Mouse (Mus musculus): ENCODE measurements around the gene Rhbdl1. TPM values are rescaled to one million over a fixed set of nuclear protein-coding genes. Genes with fewer than 3 reads are reported as not detected.
"Not testable (repeated sequence)": the region's sequence is repeated elsewhere in the genome, so short reads cannot be mapped to it uniquely, and the experiment has no call there.

Gene Rhbdl1
- polyA plus RNA-seq, 1 experiment from 2014 or later, result 2.7 TPM

- H3K9me3 ChIP-seq (ENCODE audit: control insufficient read depth, low read depth, low read length), result no peaks in the 10 kb centered on the region
- H3K36me3 ChIP-seq (ENCODE audit: control insufficient read depth, insufficient read depth, low read length), result peaks cover 13% of the 10 kb centered on the region
- peak overlapping the region; percentile 70 for H3K4me3 ChIP-seq (ENCODE audit: low read depth, low read length)
- 1% methylated on average over 59 of the region's 59 CpGs for WGBS
- peaks cover 9% of the 10 kb centered on the region; the same call in 1 of the 2 replicates for H3K4me1 ChIP-seq (ENCODE audit: control insufficient read depth, insufficient read depth, low read length)
- no peaks in the 10 kb centered on the region for H3K27me3 ChIP-seq (ENCODE audit: control insufficient read depth, insufficient read depth, low read length)
- peak overlapping the region; percentile 91 for H3K4me2 ChIP-seq (replicated peaks; ENCODE audit: low read depth, low read length)
- peak overlapping the region; percentile 94 for H3K27ac ChIP-seq (ENCODE audit: low read length)
- H3K9ac ChIP-seq (replicated peaks; ENCODE audit: low read depth, low read length), result peak overlapping the region; percentile 37
- peak; percentile 94 for ATAC-seq (ENCODE audit: insufficient number of reproducible peaks, insufficient read depth, low FRiP score, low read depth)
These were observed 38.4 kb upstream of the Rhbdl1 start for GRCm38 (mm10) chr17:25875171-25876136.

GRCm38 (mm10) chr17:25874721-25875170, 37.7 kb upstream of the Rhbdl1 start, which contains the start of gene Mettl26:
Gene Mettl26 (plus strand): TSS chr17:25875074.
- Histone ChIP-seq H3K4me1 (ENCODE audit: control insufficient read depth, insufficient read depth, low read length) (peaks cover 9% of the 10 kb centered on the region; the same call in 1 of the 2 replicates), H3K9me3 (ENCODE audit: control insufficient read depth, low read depth, low read length) (no peaks in the 10 kb centered on the region), H3K36me3 (ENCODE audit: control insufficient read depth, insufficient read depth, low read length) (peaks cover 13% of the 10 kb centered on the region), H3K9ac (replicated peaks; ENCODE audit: low read depth, low read length) (peak within 1 kb of the TSS; percentile 37), H3K4me3 (ENCODE audit: low read depth, low read length) (peak within 1 kb of the TSS; percentile 70), H3K4me2 (replicated peaks; ENCODE audit: low read depth, low read length) (peak within 1 kb of the TSS; percentile 91), H3K27ac (ENCODE audit: low read length) (peak within 1 kb of the TSS; percentile 94), H3K27me3 (ENCODE audit: control insufficient read depth, insufficient read depth, low read length) (no peaks in the 10 kb centered on the region)
- WGBS, result under 1% methylated on average over 25 of the region's 25 CpGs
- peak; percentile 70; the same call in 1 of the 2 replicates for ATAC-seq (ENCODE audit: insufficient number of reproducible peaks, insufficient read depth, low FRiP score, low read depth)

- peak overlapping the region; percentile 70 for H3K4me3 ChIP-seq (ENCODE audit: low read depth, low read length)
- H3K36me3 ChIP-seq (ENCODE audit: control insufficient read depth, insufficient read depth, low read length), result peaks cover 13% of the 10 kb centered on the region
- no peaks in the 10 kb centered on the region for H3K27me3 ChIP-seq (ENCODE audit: control insufficient read depth, insufficient read depth, low read length)
- 5% methylated on average over 14 of the region's 14 CpGs for WGBS
- ATAC-seq (ENCODE audit: insufficient number of reproducible peaks, insufficient read depth, low FRiP score, low read depth), result no peak
- H3K9ac ChIP-seq (replicated peaks; ENCODE audit: low read depth, low read length), result peak overlapping the region; percentile 33; the same call in 1 of the 2 replicates
- peak overlapping the region; percentile 94 for H3K27ac ChIP-seq (ENCODE audit: low read length)
- no peaks in the 10 kb centered on the region for H3K9me3 ChIP-seq (ENCODE audit: control insufficient read depth, low read depth, low read length)
- H3K4me2 ChIP-seq (replicated peaks; ENCODE audit: low read depth, low read length), result peak overlapping the region; percentile 91
- peaks cover 9% of the 10 kb centered on the region; the same call in 1 of the 2 replicates for H3K4me1 ChIP-seq (ENCODE audit: control insufficient read depth, insufficient read depth, low read length)
These were observed 37.1 kb upstream of the Rhbdl1 start for GRCm38 (mm10) chr17:25874148-25874720.

- Histone ChIP-seq H3K4me1 (ENCODE audit: control insufficient read depth, insufficient read depth, low read length) (peaks cover 14% of the 10 kb centered on the region; the same call in 1 of the 2 replicates), H3K4me2 (replicated peaks; ENCODE audit: low read depth, low read length) (peak overlapping the region; percentile 91), H3K27me3 (ENCODE audit: control insufficient read depth, insufficient read depth, low read length) (no peaks in the 10 kb centered on the region), H3K4me3 (ENCODE audit: low read depth, low read length) (no peak overlapping the region), H3K27ac (ENCODE audit: low read length) (no peak overlapping the region), H3K36me3 (ENCODE audit: control insufficient read depth, insufficient read depth, low read length) (peaks cover 11% of the 10 kb centered on the region), H3K9ac (replicated peaks; ENCODE audit: low read depth, low read length) (no peak overlapping the region), H3K9me3 (ENCODE audit: control insufficient read depth, low read depth, low read length) (no peaks in the 10 kb centered on the region)
- 65% methylated on average over 11 of the region's 11 CpGs for WGBS
- no peak for ATAC-seq (ENCODE audit: insufficient number of reproducible peaks, insufficient read depth, low FRiP score, low read depth)
These were observed 36.5 kb upstream of the Rhbdl1 start for GRCm38 (mm10) chr17:25873405-25874147.

- H3K4me2 ChIP-seq (replicated peaks; ENCODE audit: low read depth, low read length), result no peak overlapping the region
- no peak for ATAC-seq (ENCODE audit: insufficient number of reproducible peaks, insufficient read depth, low FRiP score, low read depth)
- 84% methylated on average over 3 of the region's 3 CpGs for WGBS
These were observed 35.6 kb upstream of the Rhbdl1 start for GRCm38 (mm10) chr17:25872676-25873075.

GRCm38 (mm10) chr17:25871566-25871965, 34.5 kb upstream of the Rhbdl1 start:
- H3K27me3 ChIP-seq (ENCODE audit: control insufficient read depth, insufficient read depth, low read length); H3K27ac ChIP-seq (ENCODE audit: low read length); H3K9ac ChIP-seq (replicated peaks; ENCODE audit: low read depth, low read length); H3K4me3 ChIP-seq (ENCODE audit: low read depth, low read length); H3K9me3 ChIP-seq (ENCODE audit: control insufficient read depth, low read depth, low read length); ATAC-seq (ENCODE audit: insufficient number of reproducible peaks, insufficient read depth, low FRiP score, low read depth); H3K36me3 ChIP-seq (ENCODE audit: control insufficient read depth, insufficient read depth, low read length); H3K4me2 ChIP-seq (replicated peaks; ENCODE audit: low read depth, low read length): not testable (repeated sequence)
- H3K4me1 ChIP-seq (ENCODE audit: control insufficient read depth, insufficient read depth, low read length), result peaks cover 18% of the 10 kb centered on the region

More at GRCm38 (mm10) chr17:25872676-25873075, 35.6 kb upstream of the Rhbdl1 start:
- Histone ChIP-seq H3K9ac (replicated peaks; ENCODE audit: low read depth, low read length) (no peak overlapping the region), H3K27ac (ENCODE audit: low read length) (no peak overlapping the region), H3K36me3 (ENCODE audit: control insufficient read depth, insufficient read depth, low read length) (peaks cover 2% of the 10 kb centered on the region), H3K4me1 (ENCODE audit: control insufficient read depth, insufficient read depth, low read length) (peaks cover 16% of the 10 kb centered on the region), H3K27me3 (ENCODE audit: control insufficient read depth, insufficient read depth, low read length) (no peaks in the 10 kb centered on the region), H3K9me3 (ENCODE audit: control insufficient read depth, low read depth, low read length) (no peaks in the 10 kb centered on the region), H3K4me3 (ENCODE audit: low read depth, low read length) (no peak overlapping the region)

- no peaks in the 10 kb centered on the region for H3K9me3 ChIP-seq (ENCODE audit: control insufficient read depth, low read depth, low read length)
- H3K27me3 ChIP-seq (ENCODE audit: control insufficient read depth, insufficient read depth, low read length), result no peaks in the 10 kb centered on the region
- H3K36me3 ChIP-seq (ENCODE audit: control insufficient read depth, insufficient read depth, low read length), result no peaks in the 10 kb centered on the region
- WGBS, result 83% methylated on average over 2 of the region's 2 CpGs
- H3K4me1 ChIP-seq (ENCODE audit: control insufficient read depth, insufficient read depth, low read length), result peaks cover 10% of the 10 kb centered on the region; the same call in 1 of the 2 replicates
- ATAC-seq (ENCODE audit: insufficient number of reproducible peaks, insufficient read depth, low FRiP score, low read depth), result no peak
- H3K4me3 ChIP-seq (ENCODE audit: low read depth, low read length), result no peak overlapping the region
- H3K4me2 ChIP-seq (replicated peaks; ENCODE audit: low read depth, low read length), result no peak overlapping the region
- no peak overlapping the region for H3K27ac ChIP-seq (ENCODE audit: low read length)
- H3K9ac ChIP-seq (replicated peaks; ENCODE audit: low read depth, low read length), result no peak overlapping the region
These were observed 32.9 kb upstream of the Rhbdl1 start for GRCm38 (mm10) chr17:25869954-25870353.

GRCm38 (mm10) chr17:25869498-25869897, 32.4 kb upstream of the Rhbdl1 start:
- no peaks in the 10 kb centered on the region for H3K9me3 ChIP-seq (ENCODE audit: control insufficient read depth, low read depth, low read length)
- ATAC-seq (ENCODE audit: insufficient number of reproducible peaks, insufficient read depth, low FRiP score, low read depth), result no peak
- H3K9ac ChIP-seq (replicated peaks; ENCODE audit: low read depth, low read length), result no peak overlapping the region
- H3K27ac ChIP-seq (ENCODE audit: low read length), result no peak overlapping the region
- H3K4me3 ChIP-seq (ENCODE audit: low read depth, low read length), result no peak overlapping the region
- no peak overlapping the region for H3K4me2 ChIP-seq (replicated peaks; ENCODE audit: low read depth, low read length)
- WGBS, result 84% methylated on average over 8 of the region's 8 CpGs
- H3K4me1 ChIP-seq (ENCODE audit: control insufficient read depth, insufficient read depth, low read length), result peaks cover 10% of the 10 kb centered on the region; the same call in 1 of the 2 replicates
- H3K36me3 ChIP-seq (ENCODE audit: control insufficient read depth, insufficient read depth, low read length), result no peaks in the 10 kb centered on the region
- H3K27me3 ChIP-seq (ENCODE audit: control insufficient read depth, insufficient read depth, low read length), result no peaks in the 10 kb centered on the region
